Mouse (Mus musculus) lung, embryonic 16.5 days (tissue): Measurements from ENCODE around the gene Fgfr2. TPM values are rescaled to one million over a fixed set of nuclear protein-coding genes. Genes with fewer than 3 reads are reported as not detected.

Experiments
- ATAC-seq: fragments of 200-750 bp; cut with Nextera tagmentation; 2 replicates; pipeline ENCODE4 v1.8.0; 2017; ENCODE audit warnings: low read depth, mild to moderate bottlenecking, moderate library complexity
- H3K27ac ChIP-seq: fragments of 300-500 bp; sonication (generic); 2 replicates; pipeline ENCODE4 v1.5.1; 2014; ENCODE audit warnings: mild to moderate bottlenecking, control low read depth, low read length
- H3K27me3 ChIP-seq: fragments of 300-500 bp; sonication (generic); 2 replicates; pipeline ENCODE4 v1.6.1; 2014; ENCODE audit warnings: low read depth, low read length, mixed read lengths; ENCODE audit not compliant: control insufficient read depth, insufficient read depth
- H3K36me3 ChIP-seq: fragments of 300-500 bp; sonication (generic); 2 replicates; pipeline ENCODE4 v1.6.1; 2014; ENCODE audit warnings: low read length; ENCODE audit not compliant: control insufficient read depth, insufficient read depth
- H3K4me1 ChIP-seq: fragments of 300-500 bp; sonication (generic); replicated peaks from 2 replicates; pipeline ENCODE4 v1.6.1; 2014; ENCODE audit warnings: low read length, mixed read lengths; ENCODE audit not compliant: control insufficient read depth, insufficient read depth
- H3K4me2 ChIP-seq: fragments of 300-500 bp; sonication (generic); 2 replicates; pipeline ENCODE4 v1.6.1; 2014; ENCODE audit warnings: low read depth, low read length, control low read depth
- H3K4me3 ChIP-seq: fragments of 300-500 bp; sonication (generic); 2 replicates; pipeline ENCODE4 v1.5.1; 2014; ENCODE audit warnings: mild to moderate bottlenecking, low read length, control low read depth
- H3K9ac ChIP-seq: fragments of 300-500 bp; sonication (generic); 2 replicates; pipeline ENCODE4 v1.6.1; 2014; ENCODE audit warnings: low read length, control low read depth
- H3K9me3 ChIP-seq: fragments of 300-500 bp; sonication (generic); 2 replicates; pipeline ENCODE4 v1.6.1; 2016; ENCODE audit warnings: low read length; ENCODE audit not compliant: control insufficient read depth
- WGBS: fragments of 180-500 bp; shearing (Covaris S2); extraction: QIAGEN DNeasy Blood & Tissue Kit; methylation state at CpG from one replicate; pipeline ENCODE4 v1.1.7; 2014; 5-methylcytosine and 5-hydroxymethylcytosine counted together
- polyA plus RNA-seq: library from polyadenylated mRNA; unstranded; fragments of >200 nt; fragmentation: Nextera tagmentation; extraction: Ambion mirVana; gene quantifications from 2 replicates; pipeline ENCODE4 v1.2.1, GENCODE M21; 2015

The Fgfr2 gene
- polyA plus RNA-seq, 1 experiment from 2014 or later = 175 TPM

- Histone ChIP-seq H3K4me1 (peaks cover 3% of the 10 kb centered on the region; the same call in 1 of the 2 replicates), H3K27ac (no peak overlapping the region), H3K9me3 (no peaks in the 10 kb centered on the region), H3K9ac (no peak overlapping the region), H3K27me3 (no peaks in the 10 kb centered on the region; the same call in 1 of the 2 replicates), H3K4me3 (no peak overlapping the region), H3K4me2 (no peak overlapping the region), H3K36me3 (no peaks in the 10 kb centered on the region)
- 42% methylated on average over 8 of the region's 8 CpGs for WGBS
- no peak for ATAC-seq
Measured at GRCm38 (mm10) chr7:132384736-132385455, 738.3 kb downstream of the Fgfr2 start.

GRCm38 (mm10) chr7:132380634-132381336 lies 742.4 kb downstream of the Fgfr2 start:
- Histone ChIP-seq H3K27ac (no peak overlapping the region), H3K27me3 (no peaks in the 10 kb centered on the region; the same call in 1 of the 2 replicates), H3K4me2 (no peak overlapping the region), H3K4me3 (no peak overlapping the region), H3K36me3 (no peaks in the 10 kb centered on the region), H3K4me1 (no peaks in the 10 kb centered on the region), H3K9ac (no peak overlapping the region), H3K9me3 (no peaks in the 10 kb centered on the region)
- ATAC-seq = no peak
- 28% methylated on average over 1 of the region's 1 CpGs for WGBS

GRCm38 (mm10) chr7:132377913-132378312 lies 745.2 kb downstream of the Fgfr2 start:
- Histone ChIP-seq H3K9ac (no peak overlapping the region), H3K4me3 (no peak overlapping the region), H3K4me1 (no peaks in the 10 kb centered on the region; the same call in 1 of the 2 replicates), H3K36me3 (no peaks in the 10 kb centered on the region), H3K4me2 (no peak overlapping the region), H3K27me3 (no peaks in the 10 kb centered on the region), H3K27ac (no peak overlapping the region), H3K9me3 (no peaks in the 10 kb centered on the region)
- 56% methylated on average over 6 of the region's 6 CpGs for WGBS
- ATAC-seq = no peak

GRCm38 (mm10) chr7:132373594-132374378 lies 749.4 kb downstream of the Fgfr2 start:
- Histone ChIP-seq H3K4me1 (no peaks in the 10 kb centered on the region; the same call in 1 of the 2 replicates), H3K9me3 (no peaks in the 10 kb centered on the region), H3K4me3 (no peak overlapping the region), H3K27me3 (no peaks in the 10 kb centered on the region), H3K27ac (no peak overlapping the region), H3K36me3 (no peaks in the 10 kb centered on the region), H3K4me2 (no peak overlapping the region), H3K9ac (no peak overlapping the region)
- 56% methylated on average over 10 of the region's 10 CpGs for WGBS
- ATAC-seq = peak; percentile 43; the same call in 1 of the 2 replicates

- 50% methylated on average over 17 of the region's 17 CpGs for WGBS
- no peak overlapping the region for H3K27ac ChIP-seq
- no peak overlapping the region for H3K9ac ChIP-seq
- no peak for ATAC-seq
- H3K27me3 ChIP-seq = no peaks in the 10 kb centered on the region
- H3K4me2 ChIP-seq = no peak overlapping the region
- H3K4me3 ChIP-seq = no peak overlapping the region
- no peaks in the 10 kb centered on the region for H3K36me3 ChIP-seq
- no peaks in the 10 kb centered on the region for H3K9me3 ChIP-seq
- no peaks in the 10 kb centered on the region; the same call in 1 of the 2 replicates for H3K4me1 ChIP-seq
Measured at GRCm38 (mm10) chr7:132372752-132373513, 750.2 kb downstream of the Fgfr2 start.

- Histone ChIP-seq H3K9me3 (no peaks in the 10 kb centered on the region), H3K9ac (no peak overlapping the region), H3K27me3 (no peaks in the 10 kb centered on the region), H3K4me3 (no peak overlapping the region), H3K36me3 (no peaks in the 10 kb centered on the region), H3K27ac (no peak overlapping the region), H3K4me2 (no peak overlapping the region), H3K4me1 (no peaks in the 10 kb centered on the region; the same call in 1 of the 2 replicates)
- whole genome bisulfite sequencing = 88% methylated on average over 1 of the region's 1 CpGs
- ATAC-seq = no peak
Measured at GRCm38 (mm10) chr7:132371832-132372231, 751.3 kb downstream of the Fgfr2 start.

GRCm38 (mm10) chr7:132369784-132370183 lies 753.4 kb downstream of the Fgfr2 start:
- Histone ChIP-seq H3K27me3 (no peaks in the 10 kb centered on the region), H3K4me2 (no peak overlapping the region), H3K4me3 (no peak overlapping the region), H3K36me3 (no peaks in the 10 kb centered on the region), H3K9ac (no peak overlapping the region), H3K4me1 (no peaks in the 10 kb centered on the region; the same call in 1 of the 2 replicates), H3K9me3 (no peaks in the 10 kb centered on the region), H3K27ac (no peak overlapping the region)
- 64% methylated on average over 2 of the region's 2 CpGs for WGBS
- ATAC-seq = no peak

GRCm38 (mm10) chr7:132368859-132369258 lies 754.3 kb downstream of the Fgfr2 start:
- Histone ChIP-seq H3K36me3 (no peaks in the 10 kb centered on the region), H3K4me2 (no peak overlapping the region), H3K9me3 (no peaks in the 10 kb centered on the region), H3K27me3 (no peaks in the 10 kb centered on the region), H3K4me1 (no peaks in the 10 kb centered on the region; the same call in 1 of the 2 replicates), H3K4me3 (no peak overlapping the region), H3K27ac (no peak overlapping the region), H3K9ac (no peak overlapping the region)
- ATAC-seq = no peak
- WGBS = 63% methylated on average over 6 of the region's 6 CpGs
